Mouse (Mus musculus): ENCODE results near the gene Lsm3. TPM values are rescaled to one million over a fixed set of nuclear protein-coding genes. Genes with fewer than 3 reads are reported as not detected.

Gene Lsm3
- total and polyA plus RNA-seq, 3 experiments, result 238 to 259 TPM; not detected in 1

- H3K4me3 ChIP-seq (ENCODE audit: control insufficient read depth in 1 of 2, insufficient read depth in 1 of 2, low read depth in 2 of 2, low read length in 2 of 2), result no peak overlapping the region
- no peak overlapping the region for H3K27ac ChIP-seq (ENCODE audit: control insufficient read depth, low read depth, low read length)
- no peaks in the 10 kb centered on the region for H3K27me3 ChIP-seq (ENCODE audit: control insufficient read depth in 1 of 2, insufficient read depth in 2 of 2, low read length in 2 of 2)
- H3K9me3 ChIP-seq (replicated peaks; ENCODE audit: insufficient read depth, low read length), result no peaks in the 10 kb centered on the region
- TF ChIP-seq MAFK (IDR thresholded peaks at IDR 0.05; ENCODE audit: borderline replicate concordance, low read depth, low read length) (no peak), GABPA (IDR thresholded peaks at IDR 0.05; ENCODE audit: low read depth, low read length) (no peak), ELF1 (IDR thresholded peaks at IDR 0.05; ENCODE audit: low read depth, low read length) (no peak), MAZ (IDR thresholded peaks at IDR 0.05; ENCODE audit: low read depth, low read length) (no peak), CTCF (IDR thresholded peaks at IDR 0.05 in 2 of 3, conservative IDR thresholded peaks at IDR 0.05 in 1 of 3; ENCODE audit: control insufficient read depth in 1 of 3, insufficient read depth in 1 of 3, low read depth in 2 of 3, low read length in 3 of 3, poor library complexity in 1 of 3, severe bottlenecking in 1 of 3) (no peak), CHD1 (IDR thresholded peaks at IDR 0.05; ENCODE audit: low read depth, low read length) (no peak), BHLHE40 (IDR thresholded peaks at IDR 0.05; ENCODE audit: borderline replicate concordance, low read depth, low read length) (no peak), ZNF384 (IDR thresholded peaks at IDR 0.05; ENCODE audit: low read depth, low read length) (no peak), MAX (IDR thresholded peaks at IDR 0.05; ENCODE audit: low read length) (no peak), RCOR1 (IDR thresholded peaks at IDR 0.05; ENCODE audit: low read depth, low read length) (no peak), ETS1 (IDR thresholded peaks at IDR 0.05; ENCODE audit: low read depth, low read length) (no peak), ZC3H11A (IDR thresholded peaks at IDR 0.05; ENCODE audit: low read depth, low read length) (no peak), EP300 (IDR thresholded peaks at IDR 0.05; ENCODE audit: low read depth in 1 of 2, low read length in 2 of 2) (no peak), POLR2A (IDR thresholded peaks at IDR 0.05; ENCODE audit: control insufficient read depth in 1 of 2, insufficient read depth in 1 of 2, low read depth in 1 of 2, low read length in 2 of 2, poor library complexity in 1 of 2) (no peak), MXI1 (IDR thresholded peaks at IDR 0.05; ENCODE audit: low read depth, low read length) (no peak), JUND (IDR thresholded peaks at IDR 0.05; ENCODE audit: low read depth, low read length) (no peak), MEF2A (IDR thresholded peaks at IDR 0.05; ENCODE audit: extremely low read depth, insufficient replicate concordance, low read depth, low read length, poor library complexity, severe bottlenecking) (no peak)
- H3K4me1 ChIP-seq (ENCODE audit: control insufficient read depth in 1 of 2, insufficient read depth in 2 of 2, low read length in 2 of 2), result no peaks in the 10 kb centered on the region
- H3K36me3 ChIP-seq (ENCODE audit: control insufficient read depth in 1 of 2, insufficient read depth in 2 of 2, low read length in 2 of 2), result peaks cover 0 to 4% of the 10 kb centered on the region in 2 experiments; a peak in 2 of 4 replicates
- H3K9ac ChIP-seq (ENCODE audit: control insufficient read depth, low read depth, low read length, poor library complexity, severe bottlenecking), result no peak overlapping the region
- no peak for DNase-seq (ENCODE audit: low read depth, low spot score)
- H3K79me2 ChIP-seq (ENCODE audit: control insufficient read depth, insufficient read depth, low read length, poor library complexity), result no peaks in the 10 kb centered on the region
Observed at GRCm38 (mm10) chr6:91525544-91525943, 9.8 kb downstream of the Lsm3 start.

DNA sequence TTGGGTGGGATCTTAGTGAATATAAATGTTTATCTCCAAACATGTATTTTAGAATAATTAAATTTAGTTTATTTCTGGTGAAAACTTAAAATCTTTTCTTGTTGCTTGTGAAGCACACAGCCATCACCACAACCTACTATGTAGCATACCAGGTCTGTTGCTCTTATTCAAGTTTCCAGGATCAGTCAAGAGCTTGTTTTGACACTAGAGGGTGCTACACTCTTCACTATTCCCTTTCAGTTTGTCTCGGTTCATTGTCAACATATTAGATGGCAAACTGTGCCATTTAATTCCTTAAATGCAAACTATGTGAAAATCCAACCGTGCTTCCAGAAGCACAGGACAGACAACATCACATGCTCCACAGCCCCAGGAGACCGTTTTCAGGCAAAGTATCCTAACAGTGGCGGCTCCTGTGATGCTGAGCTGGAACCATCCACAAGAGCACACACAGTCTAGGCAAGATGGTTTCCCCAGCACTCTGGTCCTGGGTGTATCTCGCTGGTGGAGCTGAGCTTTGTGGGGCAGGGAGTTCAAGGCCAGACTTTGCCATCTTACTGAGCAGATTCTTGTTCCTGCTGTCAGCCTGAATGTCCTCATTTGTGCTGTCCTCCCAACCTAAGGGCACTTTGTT, 11.6 kb downstream of the Lsm3 start:
- H3K9me3 ChIP-seq (replicated peaks; ENCODE audit: insufficient read depth, low read length), result no peaks in the 10 kb centered on the region
- H3K36me3 ChIP-seq (ENCODE audit: control insufficient read depth in 1 of 2, insufficient read depth in 2 of 2, low read length in 2 of 2), result no peaks in the 10 kb centered on the region; a peak in 1 of 4 replicates
- no peaks in the 10 kb centered on the region for H3K27me3 ChIP-seq (ENCODE audit: control insufficient read depth in 1 of 2, insufficient read depth in 2 of 2, low read length in 2 of 2)
- no peak overlapping the region for H3K27ac ChIP-seq (ENCODE audit: control insufficient read depth, low read depth, low read length)
- H3K79me2 ChIP-seq (ENCODE audit: control insufficient read depth, insufficient read depth, low read length, poor library complexity), result no peaks in the 10 kb centered on the region
- peak; percentile 57 for DNase-seq (ENCODE audit: low read depth, low spot score)
- H3K4me1 ChIP-seq (ENCODE audit: control insufficient read depth in 1 of 2, insufficient read depth in 2 of 2, low read length in 2 of 2), result no peaks in the 10 kb centered on the region
- H3K9ac ChIP-seq (ENCODE audit: control insufficient read depth, low read depth, low read length, poor library complexity, severe bottlenecking), result no peak overlapping the region
- TF ChIP-seq CTCF (IDR thresholded peaks at IDR 0.05 in 2 of 3, conservative IDR thresholded peaks at IDR 0.05 in 1 of 3; ENCODE audit: control insufficient read depth in 1 of 3, insufficient read depth in 1 of 3, low read depth in 2 of 3, low read length in 3 of 3, poor library complexity in 1 of 3, severe bottlenecking in 1 of 3) (peak; percentile 13 to 76 (median 46); a peak in 4 of 6 replicates), SMC3 (IDR thresholded peaks at IDR 0.05; ENCODE audit: low read depth, low read length) (peak; percentile 62), ZC3H11A (IDR thresholded peaks at IDR 0.05; ENCODE audit: low read depth, low read length) (peak; percentile 8; the same call in 1 of the 2 replicates), RAD21 (IDR thresholded peaks at IDR 0.05; ENCODE audit: low read depth, low read length) (peak; percentile 62), ZNF384 (IDR thresholded peaks at IDR 0.05; ENCODE audit: low read depth, low read length) (no peak)
- H3K4me3 ChIP-seq (ENCODE audit: control insufficient read depth in 1 of 2, insufficient read depth in 1 of 2, low read depth in 2 of 2, low read length in 2 of 2), result no peak overlapping the region
